Mouse (Mus musculus): ENCODE results near the gene Parp8.

Gene Parp8

GRCm38 (mm10) chr13:117025226-117026067 lies at the start of gene Parp8:
TSS of gene Parp8 (minus strand) at chr13:117025537.
- DNase-seq (ENCODE audit: low read depth): peak; percentile 41

- peak; percentile 63 for DNase-seq (ENCODE audit: low read depth)
These were observed 37.4 kb upstream of the Parp8 start for GRCm38 (mm10) chr13:117062628-117063315.

GRCm38 (mm10) chr13:117056466-117056865 lies 31.1 kb upstream of the Parp8 start:
- DNase-seq (ENCODE audit: low read depth): no peak

- DNase-seq (ENCODE audit: low read depth): no peak
These were observed 29.6 kb upstream of the Parp8 start for GRCm38 (mm10) chr13:117054811-117055496.

- no peak for DNase-seq (ENCODE audit: low read depth)
These were observed 27.4 kb upstream of the Parp8 start for GRCm38 (mm10) chr13:117052748-117053147.

GRCm38 (mm10) chr13:117048541-117048971 lies 23.2 kb upstream of the Parp8 start:
- DNase-seq (ENCODE audit: low read depth): no peak

GRCm38 (mm10) chr13:117043567-117043966 lies 18.2 kb upstream of the Parp8 start:
- no peak for DNase-seq (ENCODE audit: low read depth)

GRCm38 (mm10) chr13:117041021-117041420 lies 15.7 kb upstream of the Parp8 start:
- no peak for DNase-seq (ENCODE audit: low read depth)

GRCm38 (mm10) chr13:117036277-117036676 lies 10.9 kb upstream of the Parp8 start:
- DNase-seq (ENCODE audit: low read depth): no peak

- DNase-seq (ENCODE audit: low read depth): no peak
These were observed 9.8 kb upstream of the Parp8 start for GRCm38 (mm10) chr13:117035121-117035520.

- DNase-seq (ENCODE audit: low read depth): no peak
These were observed 9.3 kb upstream of the Parp8 start for GRCm38 (mm10) chr13:117034676-117035075.

- no peak for DNase-seq (ENCODE audit: low read depth)
These were observed 8.5 kb upstream of the Parp8 start for GRCm38 (mm10) chr13:117033676-117034308.

- no peak for DNase-seq (ENCODE audit: low read depth)
These were observed 7.1 kb upstream of the Parp8 start for GRCm38 (mm10) chr13:117032402-117032801.

GRCm38 (mm10) chr13:117031546-117031945 lies 6.2 kb upstream of the Parp8 start:
- no peak for DNase-seq (ENCODE audit: low read depth)

GRCm38 (mm10) chr13:117028221-117028620 lies 2.9 kb upstream of the Parp8 start:
- DNase-seq (ENCODE audit: low read depth): no peak

- no peak for DNase-seq (ENCODE audit: low read depth)
These were observed 2.0 kb upstream of the Parp8 start for GRCm38 (mm10) chr13:117027336-117027735.

- no peak for DNase-seq (ENCODE audit: low read depth)
These were observed 991 bp upstream of the Parp8 start for GRCm38 (mm10) chr13:117026276-117026780.

- DNase-seq (ENCODE audit: low read depth): no peak
These were observed 466 bp downstream of the Parp8 start for GRCm38 (mm10) chr13:117024916-117025225.

GRCm38 (mm10) chr13:117024127-117024915 lies 1.0 kb downstream of the Parp8 start:
- no peak for DNase-seq (ENCODE audit: low read depth)

- no peak for DNase-seq (ENCODE audit: low read depth)
These were observed 1.8 kb downstream of the Parp8 start for GRCm38 (mm10) chr13:117023346-117024050.

- peak; percentile 39 for DNase-seq (ENCODE audit: low read depth)
These were observed 4.7 kb downstream of the Parp8 start for GRCm38 (mm10) chr13:117020631-117021030.

All from fibroblast of lung, adult 2 months (primary cell).